Mouse (Mus musculus): ENCODE results near the gene Pus3.

DNA sequence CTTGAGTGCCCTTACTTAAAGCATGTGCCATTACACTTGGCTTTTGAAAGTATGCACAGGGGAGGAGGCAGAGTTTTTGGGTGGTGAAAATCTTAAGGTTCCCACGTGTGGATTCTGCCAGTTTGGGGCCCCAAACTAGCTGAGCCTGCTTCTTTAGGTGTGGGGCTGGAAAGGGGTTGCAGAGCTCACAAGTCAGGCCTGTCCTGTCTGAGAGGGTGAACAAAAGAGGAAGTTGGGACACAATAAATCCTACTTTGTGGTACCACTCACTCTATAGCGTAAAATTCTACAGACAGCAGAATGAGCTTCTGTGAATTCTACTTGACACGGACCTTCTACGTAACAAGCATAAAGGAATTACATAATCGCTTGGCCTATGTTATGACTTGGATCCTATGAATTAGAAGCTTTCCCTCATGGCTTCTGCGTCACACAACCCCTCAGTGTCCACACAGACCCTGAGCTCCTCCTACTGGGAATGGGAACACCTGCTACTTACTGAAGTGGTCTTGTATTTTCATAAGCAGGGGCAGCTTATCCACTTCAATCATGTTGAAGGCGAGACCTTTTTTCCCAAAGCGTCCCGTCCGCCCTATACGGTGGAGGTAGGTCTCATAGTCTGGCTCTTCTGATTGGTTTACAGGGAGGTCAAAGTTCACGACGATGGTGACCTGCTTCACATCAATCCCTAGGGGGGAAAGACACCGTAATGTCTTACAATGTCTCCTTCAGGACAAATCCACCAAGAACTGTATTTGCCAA lies 15.1 kb upstream of the Pus3 start:
- TF ChIP-seq CTCF (IDR thresholded peaks at IDR 0.05; ENCODE audit: low read depth): no peak
- TF ChIP-seq EP300 (IDR thresholded peaks at IDR 0.05; ENCODE audit: low read depth): no peak

Data from heart, postnatal 0 days (tissue).